Mouse (Mus musculus) bone marrow, adult 2 months (tissue): ENCODE measurements at regions not wholly inside any gene's neighbourhood (a gene's known extent, or its start where the extent isn't known, plus 50 kb on each side); places are given as distances from the start of the nearest gene placed in this dataset.

Source experiments
- CTCF ChIP-seq: fragments of 200-500 bp; IDR thresholded peaks from 2 replicates; pipeline ENCODE4 v1.5.1; 2011; ENCODE audit warnings: low read length, control low read depth; ENCODE audit not compliant: control insufficient read depth, insufficient read depth
- POLR2A ChIP-seq: fragments of 200-500 bp; IDR thresholded peaks from 2 replicates; pipeline ENCODE4 v1.6.1; 2011; ENCODE audit warnings: low read depth, mild to moderate bottlenecking, control low read depth, low read length, borderline replicate concordance; ENCODE audit not compliant: control insufficient read depth

DNA sequence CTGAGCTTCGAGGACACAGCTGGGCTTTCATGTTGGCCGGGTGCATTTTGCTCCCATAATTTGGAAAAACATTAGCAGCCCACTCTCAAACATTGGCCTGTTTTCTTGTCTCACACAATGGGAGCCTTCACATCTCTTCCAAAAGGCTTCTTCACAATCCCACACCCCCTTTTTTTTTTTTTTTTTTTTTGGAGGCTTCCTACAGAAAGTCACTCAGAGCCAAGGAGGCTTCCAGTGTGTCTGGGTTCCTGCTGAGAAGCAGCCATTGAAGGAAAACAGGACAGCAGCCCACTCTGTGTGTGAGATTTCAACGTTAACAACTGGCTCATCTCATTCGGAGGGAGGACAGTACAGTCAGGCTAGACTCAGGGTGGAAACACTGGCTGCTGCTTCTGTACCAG, 120.8 kb upstream of the Gm17728 start:
- no peak for TF ChIP-seq POLR2A
- TF ChIP-seq CTCF = no peak
